ENCODE assay signal across 8 mouse cellular contexts in the genomic region with DNA sequence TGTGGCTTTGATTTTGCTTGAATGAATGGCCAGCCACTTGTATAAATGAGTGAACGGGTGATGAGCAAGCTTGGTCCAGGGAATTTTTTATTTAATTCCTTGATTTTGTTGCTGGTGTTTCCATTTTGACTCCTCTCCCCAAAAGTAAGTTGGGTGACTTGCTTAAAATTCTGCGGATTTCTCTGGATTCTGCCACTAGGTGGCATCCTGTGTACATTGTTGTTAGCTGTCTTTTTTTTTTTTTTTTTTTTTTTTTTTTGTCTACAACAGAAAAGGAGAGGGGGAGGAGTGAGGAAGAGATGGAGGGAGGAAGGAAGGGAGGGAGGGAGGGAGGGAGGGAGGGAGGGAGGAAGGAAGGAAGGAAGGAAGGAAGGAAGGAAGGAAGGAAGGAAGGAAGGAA.
DNase-seq lines count a peak whose midpoint lies in the region; ATAC-seq lines count a peak whose summit lies in the region.

No protein-coding gene starts in this region.

- H3K36me3 ChIP-seq in hindbrain, embryonic 14.5 days (replicated peaks; ENCODE audit: control insufficient read depth, insufficient read depth) = no peaks in the 10 kb centered on the region
- no peaks in the 10 kb centered on the region for H3K36me3 ChIP-seq in hindbrain, embryonic 16.5 days (ENCODE audit: control insufficient read depth, insufficient read depth, low read length)

- H3K4me1 ChIP-seq in hindbrain, embryonic 14.5 days (replicated peaks; ENCODE audit: control insufficient read depth, insufficient read depth, low read length) = no peaks in the 10 kb centered on the region
- no peaks in the 10 kb centered on the region for H3K4me1 ChIP-seq in hindbrain, embryonic 16.5 days (ENCODE audit: control insufficient read depth, insufficient read depth, low read depth, low read length)

- no peak overlapping the region for H3K9ac ChIP-seq in hindbrain, embryonic 14.5 days
- no peak overlapping the region for H3K9ac ChIP-seq in hindbrain, embryonic 16.5 days (ENCODE audit: low read depth, low read length)

- H3K4me2 ChIP-seq in hindbrain, embryonic 14.5 days (replicated peaks) = no peak overlapping the region
- H3K4me2 ChIP-seq in hindbrain, embryonic 16.5 days (ENCODE audit: low read length) = no peak overlapping the region

- no peak overlapping the region for H3K4me3 ChIP-seq in hindbrain, embryonic 14.5 days (replicated peaks; ENCODE audit: low read length)
- H3K4me3 ChIP-seq in hindbrain, embryonic 16.5 days (ENCODE audit: low read length) = no peak overlapping the region

- no peaks in the 10 kb centered on the region for H3K9me3 ChIP-seq in hindbrain, embryonic 14.5 days (ENCODE audit: control insufficient read depth, low read length)
- no peaks in the 10 kb centered on the region for H3K9me3 ChIP-seq in hindbrain, embryonic 16.5 days (ENCODE audit: control insufficient read depth, low read length)

- no peak overlapping the region for H3K27ac ChIP-seq in hindbrain, embryonic 14.5 days
- no peak overlapping the region for H3K27ac ChIP-seq in hindbrain, embryonic 16.5 days (ENCODE audit: low read depth, low read length)

- 9% methylated on average over 2 of the region's 2 CpGs for WGBS in hindbrain, embryonic 14.5 days
- 1% methylated on average over 2 of the region's 2 CpGs for WGBS in hindbrain, embryonic 16.5 days

- DNase-seq in hindbrain, embryonic 14.5 days (ENCODE audit: low spot score) = peak; percentile 89
- peak; percentile 20 for DNase-seq in MEL-GATA-1-ER (ENCODE audit: extremely low read depth, low read depth)
- DNase-seq in cerebellum, adult 9-11 months = peak; percentile 75
- DNase-seq in gastrocnemius, adult 8-10 months (ENCODE audit: low spot score in 2 of 2) = peak; percentile 19 to 32
- DNase-seq in layer of hippocampus, postnatal 14 days (ENCODE audit: low spot score in 2 of 2) = peak; percentile 59 to 85
- peak; percentile 12 to 33 for DNase-seq in natural killer cell, adult 2 months (ENCODE audit: low spot score in 2 of 2)
- DNase-seq in urinary bladder, postnatal 36 days (ENCODE audit: low spot score in 2 of 2) = peak; percentile 4 to 47

- ATAC-seq in hindbrain, embryonic 14.5 days (ENCODE audit: low FRiP score) = no peak
- no peak for ATAC-seq in hindbrain, embryonic 16.5 days

- H3K27me3 ChIP-seq in hindbrain, embryonic 14.5 days (ENCODE audit: control insufficient read depth, insufficient read depth, low read length) = no peaks in the 10 kb centered on the region
- no peaks in the 10 kb centered on the region for H3K27me3 ChIP-seq in hindbrain, embryonic 16.5 days (replicated peaks; ENCODE audit: control insufficient read depth, insufficient read depth, low read length)

Comparison
In these comparisons a context has a peak if more than half of its experiments do, and no peak if none do; other contexts are left out.
1. DNase-seq: peak in every context shown above with its lines; median percentile 89 in hindbrain, embryonic 14.5 days; 75 in cerebellum, adult 9-11 months; 72 in layer of hippocampus, postnatal 14 days; 26 in gastrocnemius, adult 8-10 months; 26 in urinary bladder, postnatal 36 days; 22 in natural killer cell, adult 2 months; 20 in MEL-GATA-1-ER.